Mouse (Mus musculus) liver, embryonic 13.5 days (tissue): ENCODE measurements around the gene Ccdc177. TPM values are rescaled to one million over a fixed set of nuclear protein-coding genes. Genes with fewer than 3 reads are reported as not detected.

Experiments used
- ATAC-seq: fragments of 200-750 bp; cut with Nextera tagmentation; 2 replicates; pipeline ENCODE4 v1.8.0; 2017; ENCODE audit warnings: low read depth, mild to moderate bottlenecking, moderate number of reproducible peaks, moderate library complexity
- DNase-seq: peaks from one replicate; pipeline ENCODE4 v3.0.0; 2022
- H3K27ac ChIP-seq: fragments of 300-500 bp; sonication (generic); 2 replicates; pipeline ENCODE4 v1.5.1; 2015; ENCODE audit warnings: moderate library complexity, mild to moderate bottlenecking, inconsistent platforms
- H3K27me3 ChIP-seq: fragments of 300-500 bp; sonication (generic); 2 replicates; pipeline ENCODE4 v1.6.1; 2015; ENCODE audit warnings: mild to moderate bottlenecking, inconsistent platforms
- H3K36me3 ChIP-seq: fragments of 300-500 bp; sonication (generic); 2 replicates; pipeline ENCODE4 v1.6.1; 2015; ENCODE audit warnings: mild to moderate bottlenecking, inconsistent platforms
- H3K4me1 ChIP-seq: fragments of 300-500 bp; sonication (generic); replicated peaks from 2 replicates; pipeline ENCODE4 v1.6.1; 2015; ENCODE audit warnings: inconsistent platforms
- H3K4me2 ChIP-seq: fragments of 300-500 bp; sonication (generic); 2 replicates; pipeline ENCODE4 v1.6.1; 2015; ENCODE audit warnings: inconsistent platforms, mild to moderate bottlenecking, moderate library complexity
- H3K4me3 ChIP-seq: fragments of 300-500 bp; sonication (generic); replicated peaks from 2 replicates; pipeline ENCODE4 v1.5.1; 2015; ENCODE audit warnings: mild to moderate bottlenecking, inconsistent platforms
- H3K9ac ChIP-seq: fragments of 300-500 bp; sonication (generic); 2 replicates; pipeline ENCODE4 v1.6.1; 2015; ENCODE audit warnings: mild to moderate bottlenecking, inconsistent platforms
- H3K9me3 ChIP-seq: fragments of 300-500 bp; sonication (generic); replicated peaks from 2 replicates; pipeline ENCODE4 v1.6.1; 2016; ENCODE audit warnings: inconsistent platforms
- WGBS: fragments of 180-500 bp; shearing (Covaris S2); methylation state at CpG from one replicate; pipeline ENCODE4 v1.1.7; 2015; ENCODE audit not compliant: insufficient replicate concordance; 5-methylcytosine and 5-hydroxymethylcytosine counted together
- polyA plus RNA-seq: library from polyadenylated mRNA; unstranded; fragments of >200 nt; fragmentation: Nextera tagmentation; extraction: Ambion mirVana; gene quantifications from 2 replicates; pipeline ENCODE4 v1.2.1, GENCODE M21; 2015

Ccdc177 gene
- polyA plus RNA-seq, 1 experiment from 2014 or later: not detected

GRCm38 (mm10) chr12:80706915-80707604 lies 53.4 kb downstream of the Ccdc177 start:
- H3K4me1 ChIP-seq: peaks cover under 1% of the 10 kb centered on the region; the same call in 1 of the 2 replicates
- peaks cover 44% of the 10 kb centered on the region for H3K27me3 ChIP-seq
- no peak overlapping the region for H3K27ac ChIP-seq
- no peaks in the 10 kb centered on the region for H3K9me3 ChIP-seq
- H3K36me3 ChIP-seq: no peaks in the 10 kb centered on the region
- WGBS: 44% methylated on average over 6 of the region's 6 CpGs
- H3K4me2 ChIP-seq: no peak overlapping the region
- DNase-seq (no peak), ATAC-seq (no peak)
- H3K4me3 ChIP-seq: no peak overlapping the region
- H3K9ac ChIP-seq: no peak overlapping the region

DNA sequence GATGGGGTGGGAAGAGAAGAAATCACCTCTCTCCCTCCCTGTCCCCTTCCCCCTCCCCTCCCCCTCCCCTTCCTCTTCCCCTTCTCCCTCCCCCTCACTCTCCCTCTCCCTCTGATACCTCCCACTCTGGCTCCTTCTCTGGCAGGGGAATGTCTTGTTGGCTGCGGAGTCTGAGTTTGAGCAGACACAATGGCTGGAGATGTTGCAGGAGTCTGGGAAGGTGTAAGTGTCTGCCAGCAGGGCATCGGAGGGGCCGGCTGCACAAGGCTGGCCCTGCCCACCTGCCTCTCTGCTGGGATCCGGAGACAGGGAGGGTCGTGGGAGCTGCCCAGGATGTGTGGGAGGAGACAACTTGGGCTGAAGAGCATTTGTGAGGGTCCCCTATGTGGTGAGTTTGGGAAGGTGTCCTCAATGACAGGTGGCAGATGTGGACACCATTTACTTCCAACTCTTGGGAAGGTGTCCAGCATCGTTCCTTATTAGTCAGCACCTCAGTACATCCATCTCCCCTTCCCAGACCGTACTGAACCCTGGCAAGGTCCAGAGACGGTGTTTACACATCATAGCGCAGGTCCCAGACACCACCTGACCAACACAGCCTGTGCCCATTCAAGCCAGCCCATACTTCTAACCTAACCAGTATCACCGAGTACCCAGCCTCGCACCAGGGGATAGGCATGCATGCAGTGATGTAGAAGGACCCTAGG lies 54.1 kb downstream of the Ccdc177 start:
- DNase-seq: no peak
- ATAC-seq: no peak
- Histone ChIP-seq H3K9me3 (no peaks in the 10 kb centered on the region), H3K27ac (no peak overlapping the region), H3K4me3 (no peak overlapping the region), H3K27me3 (peaks cover 44% of the 10 kb centered on the region), H3K4me2 (no peak overlapping the region), H3K4me1 (peaks cover 8% of the 10 kb centered on the region; the same call in 1 of the 2 replicates), H3K36me3 (no peaks in the 10 kb centered on the region), H3K9ac (no peak overlapping the region)
- 50% methylated on average over 11 of the region's 11 CpGs for WGBS

Other genes with a start within 250 kb of the Ccdc177 start
- gene Galnt16, start 242.4 kb downstream of the Ccdc177 start, polyA plus RNA-seq: 0.20 and 0.42 TPM in 2 replicates
- 9.5 and 13.0 TPM in 2 replicates for gene Slc39a9, start 116.8 kb downstream of the Ccdc177 start, polyA plus RNA-seq
- gene Erh, start 116.3 kb downstream of the Ccdc177 start, polyA plus RNA-seq: 170 and 193 TPM in 2 replicates
- 0.14 and 0.35 TPM in 2 replicates for gene Plekhd1, start 68.1 kb downstream of the Ccdc177 start, polyA plus RNA-seq
- gene Susd6, start 29.8 kb upstream of the Ccdc177 start, polyA plus RNA-seq: 9.4 and 11.6 TPM in 2 replicates
- 313 and 375 TPM in 2 replicates for gene Srsf5, start 184.8 kb upstream of the Ccdc177 start, polyA plus RNA-seq
- 0.74 and 0.95 TPM in 2 replicates for gene Slc10a1, start 208.0 kb upstream of the Ccdc177 start, polyA plus RNA-seq